Mouse (Mus musculus) G1E (cell line): ENCODE measurements around the gene Grhl1. TPM values are rescaled to one million over a fixed set of nuclear protein-coding genes. Genes with fewer than 3 reads are reported as not detected.

Experiments
- ATAC-seq: 2 replicates; pipeline ENCODE4 v1.8.0; 2016; ENCODE audit warnings: mild to moderate bottlenecking; ENCODE audit not compliant: insufficient number of reproducible peaks, poor library complexity, low FRiP score, severe bottlenecking; ENCODE audit errors: extremely low read depth
- DNase-seq: peaks from one replicate; pipeline ENCODE4 v3.0.0; 2012; ENCODE audit warnings: low spot score
- H3K27me3 ChIP-seq: 2 replicates; pipeline ENCODE4 v1.6.1; 2012; ENCODE audit warnings: mild to moderate bottlenecking, low read length, inconsistent platforms; ENCODE audit not compliant: insufficient read depth
- H3K36me3 ChIP-seq: replicated peaks from 2 replicates; pipeline ENCODE3; 2012; ENCODE audit warnings: mild to moderate bottlenecking, inconsistent platforms
- H3K4me1 ChIP-seq: 2 replicates; pipeline ENCODE4 v1.6.1; 2012; ENCODE audit warnings: low read depth, low read length, inconsistent platforms, mixed read lengths; ENCODE audit not compliant: insufficient read depth
- H3K4me3 ChIP-seq: 2 replicates; pipeline ENCODE4 v1.5.1; 2012; ENCODE audit warnings: low read depth, mild to moderate bottlenecking, inconsistent platforms, low read length, moderate library complexity, mixed read lengths
- H3K9me3 ChIP-seq: replicated peaks from 2 replicates; pipeline ENCODE4 v1.6.1; 2012; ENCODE audit warnings: inconsistent platforms
- CTCF ChIP-seq: IDR thresholded peaks from 2 replicates; pipeline ENCODE4 v1.5.1; 2012; ENCODE audit warnings: low read depth, low read length, inconsistent platforms, mixed read lengths
- GATA1 ChIP-seq: IDR thresholded peaks from 2 replicates; pipeline ENCODE4 v1.6.1; 2012; ENCODE audit warnings: borderline replicate concordance, low read length, inconsistent platforms, mixed read lengths
- GATA2 ChIP-seq: IDR thresholded peaks from 2 replicates; pipeline ENCODE4 v1.6.1; 2012; ENCODE audit warnings: low read depth, low read length, inconsistent platforms, borderline replicate concordance
- POLR2AphosphoS5 ChIP-seq: IDR thresholded peaks from 2 replicates; pipeline ENCODE4 v1.6.1; 2012; ENCODE audit warnings: low read depth, low read length, inconsistent platforms; ENCODE audit not compliant: insufficient replicate concordance
- TAL1 ChIP-seq: conservative IDR thresholded peaks from 2 replicates; pipeline ENCODE4 v1.6.1; 2012; ENCODE audit warnings: low read depth, low read length, inconsistent platforms, mixed read lengths
- polyA plus RNA-seq: library from polyadenylated mRNA; stranded (reverse); fragments of >175 nt; gene quantifications from 2 replicates; pipeline ENCODE4 v1.2.3, GENCODE M21; 2012
- total RNA-seq, 2 experiments: library from RNA; stranded (forward) in 1 of 2; stranded (reverse) in 1 of 2; fragments of 200-1000 nt in 1 of 2; fragments of >200 nt in 1 of 2; fragmentation: Nextera tagmentation in 1 of 2; gene quantifications; 2 replicates each; pipeline ENCODE4 v1.2.3; 2014 to 2017

The Grhl1 gene
- total and polyA plus RNA-seq, 3 experiments: 0.57 to 2.1 (median 2.0) TPM

DNA sequence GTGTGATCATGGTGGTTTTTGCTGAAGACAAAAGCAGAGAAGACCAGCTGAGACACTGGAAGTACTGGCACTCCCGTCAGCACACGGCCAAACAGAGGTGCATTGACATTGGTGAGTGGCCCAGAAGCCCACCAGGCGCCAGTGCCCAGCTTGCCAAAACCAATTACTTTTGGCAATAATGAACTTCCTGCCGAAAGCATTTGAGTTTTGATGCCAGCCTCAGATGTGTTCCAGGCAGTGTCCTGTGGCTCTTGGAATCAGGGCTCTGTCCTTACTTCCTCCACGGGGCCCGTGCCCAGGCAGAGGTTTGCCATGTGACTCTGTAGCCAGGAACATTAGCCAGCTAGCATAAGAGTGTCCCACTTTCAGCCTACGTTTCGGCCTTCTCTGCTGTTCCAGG, 12.8 kb downstream of the Grhl1 start:
- no peak overlapping the region for H3K4me3 ChIP-seq
- ATAC-seq (no peak), DNase-seq (no peak)
- no peak for TF ChIP-seq TAL1
- no peak for TF ChIP-seq POLR2AphosphoS5
- no peak for TF ChIP-seq GATA2
- no peak for TF ChIP-seq GATA1
- TF ChIP-seq CTCF: no peak
- H3K9me3 ChIP-seq: no peaks in the 10 kb centered on the region
- H3K27me3 ChIP-seq: no peaks in the 10 kb centered on the region
- H3K4me1 ChIP-seq: no peaks in the 10 kb centered on the region
- peaks cover 62% of the 10 kb centered on the region for H3K36me3 ChIP-seq

DNA sequence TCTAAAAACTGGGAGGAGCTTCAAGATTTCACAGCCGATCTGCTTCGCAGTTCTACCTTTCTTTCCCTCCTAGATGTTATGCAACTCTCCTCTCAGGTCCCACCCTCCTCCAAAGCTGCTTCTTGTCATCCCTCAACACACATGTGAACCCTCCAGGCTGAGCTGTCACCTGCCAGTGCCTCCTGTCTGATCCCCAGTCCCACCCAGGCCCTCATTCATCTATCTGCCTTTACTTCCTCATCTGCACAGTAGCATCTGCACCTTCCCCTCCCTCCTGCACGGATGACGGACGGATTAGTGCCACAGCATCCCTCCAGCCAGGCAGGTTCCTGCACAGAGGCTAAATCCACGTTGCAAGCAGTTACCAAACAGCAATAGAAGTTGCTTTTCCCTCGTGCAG, 14.1 kb downstream of the Grhl1 start:
- no peak overlapping the region for H3K4me3 ChIP-seq
- no peaks in the 10 kb centered on the region for H3K4me1 ChIP-seq
- no peaks in the 10 kb centered on the region for H3K9me3 ChIP-seq
- DNase-seq (no peak), ATAC-seq (no peak)
- no peaks in the 10 kb centered on the region for H3K27me3 ChIP-seq
- no peak for TF ChIP-seq TAL1
- TF ChIP-seq GATA2: no peak
- TF ChIP-seq CTCF: no peak
- no peak for TF ChIP-seq POLR2AphosphoS5
- TF ChIP-seq GATA1: no peak
- peaks cover 59% of the 10 kb centered on the region for H3K36me3 ChIP-seq

DNA sequence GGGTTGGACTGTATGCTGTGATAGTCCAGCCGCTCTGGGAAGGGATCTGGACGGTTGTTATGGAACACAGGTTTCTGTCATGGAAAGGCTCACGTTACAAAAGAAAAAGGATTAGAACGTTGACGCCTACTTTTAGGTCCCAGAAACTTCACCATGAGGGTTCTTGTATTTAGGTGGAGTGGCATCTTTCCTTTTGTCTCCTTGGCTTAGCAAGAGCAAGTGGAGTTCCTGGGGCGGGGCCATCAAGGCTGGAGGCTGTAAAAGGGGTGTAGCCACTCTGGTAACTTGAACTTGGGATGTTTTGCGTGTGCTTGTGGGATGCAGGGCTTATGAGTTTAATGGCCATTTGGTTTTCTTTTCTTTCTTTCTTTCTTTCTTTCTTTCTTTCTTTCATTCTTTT, 18.3 kb downstream of the Grhl1 start:
- peaks cover 34% of the 10 kb centered on the region for H3K36me3 ChIP-seq
- no peaks in the 10 kb centered on the region for H3K9me3 ChIP-seq
- no peaks in the 10 kb centered on the region for H3K27me3 ChIP-seq
- ATAC-seq: no peak
- H3K4me1 ChIP-seq: peaks cover 15% of the 10 kb centered on the region
- H3K4me3 ChIP-seq: no peak overlapping the region
- no peak for TF ChIP-seq POLR2AphosphoS5
- no peak for TF ChIP-seq CTCF
- TF ChIP-seq TAL1: no peak
- no peak for TF ChIP-seq GATA2
- no peak for TF ChIP-seq GATA1
- DNase-seq: no peak

DNA sequence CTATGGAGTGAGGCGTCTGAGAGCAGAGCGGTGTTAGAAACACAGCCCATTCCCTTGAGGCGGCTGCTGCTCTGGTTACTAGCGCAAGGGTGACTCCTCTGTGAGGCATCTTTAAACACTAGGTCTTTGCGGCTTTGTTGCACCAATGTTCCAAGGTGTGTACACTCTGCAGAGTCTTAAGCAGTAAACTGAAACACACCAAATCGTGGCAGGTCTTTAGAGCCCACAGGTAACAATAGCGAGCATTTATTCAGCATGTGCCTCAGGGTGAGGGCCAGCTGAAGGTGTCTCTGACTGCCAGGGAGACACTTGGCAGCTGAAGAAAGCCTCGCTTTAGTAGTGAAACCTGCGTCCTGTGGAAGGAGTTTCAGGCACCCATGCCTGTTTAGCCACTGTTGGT, 20.0 kb downstream of the Grhl1 start:
- TF ChIP-seq TAL1: no peak
- TF ChIP-seq CTCF: no peak
- TF ChIP-seq GATA2: no peak
- TF ChIP-seq POLR2AphosphoS5: no peak
- no peak for TF ChIP-seq GATA1
- no peaks in the 10 kb centered on the region for H3K9me3 ChIP-seq
- no peak overlapping the region for H3K4me3 ChIP-seq
- H3K36me3 ChIP-seq: peaks cover 24% of the 10 kb centered on the region
- ATAC-seq: no peak
- peaks cover 15% of the 10 kb centered on the region for H3K4me1 ChIP-seq
- no peak for DNase-seq
- H3K27me3 ChIP-seq: no peaks in the 10 kb centered on the region

DNA sequence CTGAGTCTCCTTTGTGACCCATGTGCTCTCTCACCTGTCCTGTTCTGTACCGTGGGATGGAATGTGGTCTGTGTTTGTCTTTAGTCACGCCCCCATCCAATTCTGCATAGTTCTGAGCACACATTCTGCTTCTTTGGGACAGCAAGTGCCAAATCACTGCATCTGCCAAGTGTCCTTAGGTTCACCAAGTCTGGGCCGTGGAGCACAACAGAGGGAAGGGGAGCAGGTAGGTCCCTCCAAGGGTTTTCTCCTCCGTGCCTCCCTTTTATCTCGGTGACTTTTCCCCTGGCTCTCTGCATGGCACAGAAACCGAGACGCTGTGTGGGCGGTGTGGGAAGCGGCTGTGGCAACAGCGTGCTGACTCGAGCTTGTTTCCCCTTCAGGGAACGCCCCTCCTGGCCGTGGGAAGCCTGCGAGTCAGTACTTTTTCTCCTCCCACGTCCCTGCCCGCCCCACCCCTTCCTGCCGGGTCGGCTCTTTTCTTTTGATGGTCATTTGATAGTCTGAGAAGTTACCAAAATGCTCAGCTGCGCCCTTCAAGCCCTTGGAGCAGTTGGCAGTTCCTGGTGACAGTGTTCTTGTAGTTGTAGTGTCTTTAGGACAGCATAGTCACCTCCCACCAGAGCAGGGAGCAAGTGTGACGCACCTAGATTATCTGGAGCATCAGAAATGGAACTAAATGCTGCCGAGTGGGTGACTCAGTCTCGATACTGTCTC, 21.0 kb downstream of the Grhl1 start:
- H3K27me3 ChIP-seq: no peaks in the 10 kb centered on the region
- peak; percentile 70 for ATAC-seq
- peak overlapping the region; percentile 64; the same call in 1 of the 2 replicates for H3K4me3 ChIP-seq

DNA sequence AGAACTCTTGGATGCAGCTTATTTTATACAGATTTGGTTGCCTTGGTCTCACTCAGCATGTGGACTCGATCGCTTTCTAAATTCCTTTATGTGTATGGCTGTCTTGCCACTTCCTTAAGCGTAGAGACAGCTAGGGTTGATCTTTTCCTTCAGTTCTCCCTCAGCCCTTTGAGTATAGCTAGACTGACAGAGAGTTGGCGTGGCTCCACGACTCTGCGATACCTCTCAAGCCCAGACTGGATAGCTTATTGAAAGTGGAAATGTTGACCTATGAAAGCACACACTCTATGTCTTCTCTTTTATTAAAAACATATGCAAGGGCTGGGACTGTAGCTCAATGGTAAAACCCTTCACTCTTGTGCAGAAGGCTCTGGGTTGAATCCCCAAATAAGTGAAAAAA, 25.3 kb downstream of the Grhl1 start:
- ATAC-seq (no peak), DNase-seq (no peak)
- H3K9me3 ChIP-seq: no peaks in the 10 kb centered on the region
- no peak overlapping the region for H3K4me3 ChIP-seq
- H3K36me3 ChIP-seq: peaks cover 3% of the 10 kb centered on the region
- TF ChIP-seq POLR2AphosphoS5: no peak
- TF ChIP-seq TAL1: no peak
- TF ChIP-seq CTCF: no peak
- TF ChIP-seq GATA2: no peak
- no peak for TF ChIP-seq GATA1
- peaks cover 14% of the 10 kb centered on the region for H3K4me1 ChIP-seq
- no peaks in the 10 kb centered on the region for H3K27me3 ChIP-seq

More for the DNA sequence above, 21.0 kb downstream of the Grhl1 start:
- no peaks in the 10 kb centered on the region for H3K9me3 ChIP-seq
- peak; percentile 53 for DNase-seq
- peaks cover 19% of the 10 kb centered on the region for H3K36me3 ChIP-seq
- peaks cover 15% of the 10 kb centered on the region for H3K4me1 ChIP-seq
- TF ChIP-seq POLR2AphosphoS5: no peak

DNA sequence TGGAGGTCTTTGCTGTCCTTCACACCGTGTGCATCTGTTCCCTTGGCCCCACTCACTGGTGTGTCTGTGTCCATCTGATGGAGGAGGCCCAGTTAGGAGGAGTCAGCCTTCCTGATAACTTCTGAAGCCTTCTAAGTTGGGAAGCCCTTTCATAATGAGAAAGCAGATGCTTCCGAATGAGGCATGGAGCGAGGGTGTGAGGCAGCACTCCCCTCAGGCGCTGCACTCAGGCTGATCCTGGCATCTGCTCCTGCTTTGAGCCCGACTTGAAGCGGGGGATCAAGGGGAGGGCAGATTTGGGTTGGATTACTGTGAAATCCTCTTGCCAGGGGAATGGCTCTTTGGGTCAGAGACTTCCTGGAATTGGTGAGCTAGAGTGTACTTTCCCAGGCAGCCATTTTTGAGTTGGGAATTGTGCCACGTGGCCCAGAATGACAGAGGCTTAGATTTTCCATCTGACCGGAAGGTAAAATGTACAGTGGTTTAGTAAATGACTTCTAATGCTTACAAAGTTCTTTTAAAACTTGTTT, 27.3 kb downstream of the Grhl1 start:
- no peaks in the 10 kb centered on the region for H3K9me3 ChIP-seq
- H3K4me3 ChIP-seq: no peak overlapping the region
- no peak for DNase-seq
- ATAC-seq: no peak
- H3K27me3 ChIP-seq: no peaks in the 10 kb centered on the region
- no peak for TF ChIP-seq POLR2AphosphoS5
- no peak for TF ChIP-seq GATA1
- no peak for TF ChIP-seq CTCF
- no peak for TF ChIP-seq TAL1
- no peak for TF ChIP-seq GATA2
- H3K36me3 ChIP-seq: peaks cover 11% of the 10 kb centered on the region
- peaks cover 11% of the 10 kb centered on the region for H3K4me1 ChIP-seq
